Mouse (Mus musculus): ENCODE measurements around the gene Rapgef5. TPM values are rescaled to one million over a fixed set of nuclear protein-coding genes. Genes with fewer than 3 reads are reported as not detected.
A peak's percentile ranks its signal among the peaks of the same experiment; 100 is the strongest.

The Rapgef5 gene
- polyA plus RNA-seq, 1 experiment from 2014 or later, result 36.7 TPM

DNA sequence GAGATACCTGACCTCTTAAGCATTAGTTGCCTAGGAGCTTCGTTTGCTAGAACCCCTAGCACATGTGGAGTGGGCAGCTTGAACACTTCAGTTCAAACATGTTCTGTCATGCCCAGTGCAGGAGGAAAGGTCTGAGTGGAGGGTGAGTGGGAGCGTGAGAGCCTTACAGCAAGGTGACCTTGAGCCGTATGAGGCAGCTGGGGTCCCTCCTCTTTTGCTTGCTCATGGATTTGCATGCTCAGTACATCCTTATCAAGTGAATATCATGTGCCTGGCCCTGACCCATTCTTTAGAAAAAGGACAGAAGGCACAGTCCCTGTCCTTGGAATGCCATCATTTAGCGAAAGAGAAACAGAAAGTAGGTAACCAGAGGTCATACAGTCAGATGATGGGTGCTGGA lies 165.0 kb downstream of the Rapgef5 start:
- 76% methylated on average over 4 of the region's 4 CpGs for WGBS
- Histone ChIP-seq H3K27me3 (no peaks in the 10 kb centered on the region), H3K9ac (no peak overlapping the region), H3K4me2 (no peak overlapping the region), H3K36me3 (no peaks in the 10 kb centered on the region), H3K4me3 (no peak overlapping the region), H3K27ac (replicated peaks) (no peak overlapping the region), H3K9me3 (no peaks in the 10 kb centered on the region), H3K4me1 (replicated peaks) (peaks cover 19% of the 10 kb centered on the region)
- ATAC-seq (ENCODE audit: low FRiP score, low read depth), result no peak

- no peak for ATAC-seq (ENCODE audit: low FRiP score, low read depth)
- peaks cover 37% of the 10 kb centered on the region for H3K4me1 ChIP-seq (replicated peaks)
- H3K27me3 ChIP-seq, result no peaks in the 10 kb centered on the region
- H3K9ac ChIP-seq, result no peak overlapping the region
- H3K27ac ChIP-seq (replicated peaks), result no peak overlapping the region
- H3K4me3 ChIP-seq, result no peak overlapping the region
- H3K36me3 ChIP-seq, result no peaks in the 10 kb centered on the region
- no peaks in the 10 kb centered on the region for H3K9me3 ChIP-seq
- H3K4me2 ChIP-seq, result no peak overlapping the region
- WGBS, result 61% methylated on average over 2 of the region's 2 CpGs
Measured at GRCm38 (mm10) chr12:117683377-117683776, 167.1 kb downstream of the Rapgef5 start.

- Histone ChIP-seq H3K36me3 (no peaks in the 10 kb centered on the region), H3K4me2 (no peak overlapping the region), H3K4me3 (no peak overlapping the region), H3K27me3 (no peaks in the 10 kb centered on the region), H3K27ac (replicated peaks) (no peak overlapping the region; the same call in 1 of the 2 replicates), H3K9ac (no peak overlapping the region), H3K9me3 (no peaks in the 10 kb centered on the region), H3K4me1 (replicated peaks) (peaks cover 37% of the 10 kb centered on the region)
- no peak for ATAC-seq (ENCODE audit: low FRiP score, low read depth)
- WGBS, result 13% methylated on average over 3 of the region's 3 CpGs
Measured at GRCm38 (mm10) chr12:117683984-117684383, 167.7 kb downstream of the Rapgef5 start.

DNA sequence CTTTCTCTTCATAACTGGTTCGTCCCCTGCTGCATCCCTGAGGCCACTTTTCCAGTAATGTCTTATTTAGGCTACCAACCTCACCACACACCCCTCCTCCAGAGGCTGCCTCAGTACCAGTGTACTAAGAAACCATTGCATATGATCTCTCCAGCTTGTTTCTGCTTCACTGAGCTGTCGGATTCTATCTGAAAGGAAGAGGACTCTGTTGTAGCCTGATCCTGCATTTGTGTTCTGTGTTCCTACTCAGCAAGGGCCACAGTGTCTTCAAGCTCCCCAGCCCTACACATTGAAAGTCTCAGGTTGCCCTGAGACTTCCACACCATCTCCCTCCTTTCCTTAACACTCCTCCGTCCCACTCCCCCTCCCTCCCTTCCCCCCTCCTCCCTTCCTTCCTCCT lies 168.5 kb downstream of the Rapgef5 start:
- Histone ChIP-seq H3K27me3 (no peaks in the 10 kb centered on the region), H3K9ac (no peak overlapping the region), H3K4me1 (replicated peaks) (peaks cover 43% of the 10 kb centered on the region), H3K27ac (replicated peaks) (no peak overlapping the region), H3K4me3 (no peak overlapping the region), H3K4me2 (no peak overlapping the region), H3K9me3 (no peaks in the 10 kb centered on the region), H3K36me3 (no peaks in the 10 kb centered on the region)
- WGBS, result 23% methylated on average over 3 of the region's 3 CpGs
- ATAC-seq (ENCODE audit: low FRiP score, low read depth), result no peak

DNA sequence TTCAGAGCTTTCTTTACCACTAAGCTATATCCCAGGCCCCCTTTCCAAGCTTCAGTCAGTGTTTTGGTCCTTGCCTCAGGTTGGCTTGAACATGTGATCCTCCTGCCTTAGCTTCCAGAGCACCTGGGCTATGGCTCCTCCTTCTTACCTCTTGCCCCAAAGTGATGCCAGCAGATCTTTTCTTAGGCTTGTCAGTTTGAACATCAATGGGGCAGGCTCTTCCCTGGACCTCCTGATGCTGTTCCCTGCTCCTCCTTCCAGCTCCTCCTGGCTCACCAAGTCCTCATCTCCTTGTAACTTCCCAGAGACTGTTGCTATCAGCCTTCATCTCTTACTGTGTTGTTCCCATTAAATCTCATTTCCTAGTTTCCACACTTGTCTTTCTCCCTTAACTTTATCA lies 169.1 kb downstream of the Rapgef5 start:
- no peak for ATAC-seq (ENCODE audit: low FRiP score, low read depth)
- Histone ChIP-seq H3K9ac (no peak overlapping the region), H3K27ac (replicated peaks) (no peak overlapping the region), H3K27me3 (no peaks in the 10 kb centered on the region), H3K9me3 (no peaks in the 10 kb centered on the region), H3K36me3 (no peaks in the 10 kb centered on the region), H3K4me2 (no peak overlapping the region), H3K4me3 (no peak overlapping the region), H3K4me1 (replicated peaks) (peaks cover 47% of the 10 kb centered on the region)

DNA sequence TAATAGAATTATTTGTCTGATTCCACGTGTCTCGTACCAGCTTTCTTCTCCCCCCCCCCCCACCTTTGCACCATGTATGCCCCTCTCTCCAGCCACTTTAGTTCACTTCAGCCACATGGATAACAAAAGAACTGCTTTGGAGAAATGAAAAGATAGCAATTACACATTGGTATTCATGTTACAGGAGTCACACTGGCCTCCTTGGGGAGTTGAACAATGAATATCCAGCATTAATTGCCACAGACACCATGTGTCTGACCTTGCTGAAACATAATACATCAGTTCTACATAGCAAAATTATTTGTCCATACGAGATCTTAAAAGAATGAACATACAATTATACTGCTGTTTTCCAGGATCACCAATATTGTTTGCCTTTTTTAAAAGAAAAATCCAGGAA lies 170.5 kb downstream of the Rapgef5 start:
- ATAC-seq (ENCODE audit: low FRiP score, low read depth), result no peak
- Histone ChIP-seq H3K4me2 (no peak overlapping the region), H3K9ac (no peak overlapping the region), H3K4me3 (no peak overlapping the region), H3K27me3 (no peaks in the 10 kb centered on the region), H3K27ac (replicated peaks) (no peak overlapping the region), H3K9me3 (no peaks in the 10 kb centered on the region), H3K4me1 (replicated peaks) (peaks cover 57% of the 10 kb centered on the region), H3K36me3 (no peaks in the 10 kb centered on the region)
- 23% methylated on average over 3 of the region's 3 CpGs for WGBS

DNA sequence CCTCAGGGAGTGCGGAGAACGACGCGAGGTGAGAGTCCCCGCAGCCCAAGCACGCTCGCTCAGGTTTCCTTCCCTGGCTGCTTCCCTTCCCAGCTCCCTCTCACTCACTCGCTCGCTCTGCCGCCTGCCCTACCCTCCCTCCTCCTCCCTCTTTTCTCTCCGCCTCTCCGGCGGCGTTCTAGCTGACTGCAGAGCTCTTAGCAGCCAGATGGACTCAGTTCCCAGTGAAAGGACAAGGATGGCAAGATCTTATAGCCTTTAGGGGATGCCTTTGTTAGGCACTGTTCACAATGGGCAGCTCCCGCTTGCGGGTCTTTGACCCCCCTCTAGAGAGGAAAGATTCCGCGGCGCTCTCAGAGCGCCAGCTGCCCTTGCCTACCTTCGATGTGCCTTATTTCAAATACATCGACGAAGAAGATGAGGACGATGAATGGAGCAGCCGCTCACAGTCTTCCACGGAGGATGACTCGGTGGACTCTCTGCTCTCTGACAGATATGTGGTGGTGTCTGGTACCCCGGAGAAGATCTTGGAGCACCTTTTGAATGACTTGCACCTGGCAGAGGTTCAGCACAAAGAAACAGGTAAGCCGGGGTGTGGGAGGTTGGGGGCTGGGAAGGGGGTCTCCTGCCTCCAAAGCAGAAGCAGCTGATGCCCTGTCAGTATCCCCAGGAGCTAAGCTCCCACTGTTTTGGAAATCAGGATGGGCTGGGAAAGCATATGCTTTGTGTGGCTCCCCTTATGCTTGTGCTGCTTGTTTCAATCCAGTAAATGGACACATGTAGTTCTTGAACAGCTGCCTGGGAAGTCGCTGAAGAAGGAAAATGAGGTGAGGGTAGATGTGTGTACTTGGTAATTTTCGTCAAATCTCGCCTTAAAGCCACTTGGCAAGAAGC lies 172.6 kb downstream of the Rapgef5 start:
- 4% methylated on average over 32 of the region's 32 CpGs for WGBS
- peaks cover 71% of the 10 kb centered on the region for H3K4me1 ChIP-seq (replicated peaks)
- H3K4me2 ChIP-seq, result peak overlapping the region; percentile 55
- peak overlapping the region; percentile 51 for H3K4me3 ChIP-seq
- peak overlapping the region; percentile 73 for H3K9ac ChIP-seq
- no peaks in the 10 kb centered on the region for H3K9me3 ChIP-seq
- peak overlapping the region; percentile 94 for H3K27ac ChIP-seq (replicated peaks)
- H3K36me3 ChIP-seq, result no peaks in the 10 kb centered on the region
- ATAC-seq (ENCODE audit: low FRiP score, low read depth), result peak; percentile 93
- H3K27me3 ChIP-seq, result no peaks in the 10 kb centered on the region

DNA sequence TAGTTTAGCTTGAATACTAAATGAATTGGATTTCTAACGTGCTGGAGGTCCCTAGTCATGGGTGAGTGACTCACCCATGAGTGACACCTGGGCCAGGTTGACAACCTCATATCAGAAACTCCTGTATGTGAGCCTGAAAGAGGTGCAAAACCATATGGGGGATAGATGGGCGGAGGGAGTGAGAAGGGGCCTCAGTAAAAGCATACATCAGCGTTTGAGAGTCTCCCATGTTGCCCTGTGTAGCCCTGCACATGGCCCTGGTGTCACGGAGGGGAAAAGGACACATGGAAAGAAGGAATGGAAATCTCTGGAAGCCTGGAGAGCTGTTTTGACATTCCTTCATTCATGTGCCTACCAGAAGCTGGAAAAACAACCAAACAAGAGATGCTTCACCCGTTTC lies 175.1 kb downstream of the Rapgef5 start:
- ATAC-seq (ENCODE audit: low FRiP score, low read depth), result no peak
- H3K9ac ChIP-seq, result peak overlapping the region; percentile 1; the same call in 1 of the 2 replicates
- H3K9me3 ChIP-seq, result no peaks in the 10 kb centered on the region
- peak overlapping the region; percentile 46; the same call in 1 of the 2 replicates for H3K27ac ChIP-seq (replicated peaks)
- H3K27me3 ChIP-seq, result no peaks in the 10 kb centered on the region
- no peaks in the 10 kb centered on the region for H3K36me3 ChIP-seq
- H3K4me1 ChIP-seq (replicated peaks), result peaks cover 68% of the 10 kb centered on the region
- peak overlapping the region; percentile 55 for H3K4me2 ChIP-seq
- 57% methylated on average over 5 of the region's 5 CpGs for WGBS
- H3K4me3 ChIP-seq, result peak overlapping the region; percentile 51

DNA sequence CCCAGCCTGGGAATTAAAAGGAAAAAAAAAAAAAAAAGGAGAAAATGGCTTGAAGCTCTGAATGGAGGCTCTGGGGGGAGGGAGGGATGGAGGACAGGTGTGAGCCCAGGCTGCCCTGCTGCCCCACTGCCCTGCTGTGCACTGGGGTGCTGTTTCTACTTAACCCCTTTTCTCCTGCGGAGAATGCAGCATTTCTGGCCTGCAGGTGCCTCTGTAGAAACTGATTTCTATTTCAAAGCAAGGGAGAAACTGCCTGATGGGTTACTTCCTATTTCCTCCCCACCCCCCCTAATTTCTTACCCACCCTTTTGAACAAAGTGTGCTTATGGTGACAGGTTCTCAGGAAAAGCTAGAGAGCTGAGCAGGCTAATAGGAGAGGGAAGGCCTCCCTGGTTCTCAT lies 176.5 kb downstream of the Rapgef5 start:
- H3K27ac ChIP-seq (replicated peaks), result no peak overlapping the region
- H3K9me3 ChIP-seq, result no peaks in the 10 kb centered on the region
- H3K9ac ChIP-seq, result no peak overlapping the region; the same call in 1 of the 2 replicates
- H3K36me3 ChIP-seq, result no peaks in the 10 kb centered on the region
- H3K27me3 ChIP-seq, result no peaks in the 10 kb centered on the region
- H3K4me2 ChIP-seq, result peak overlapping the region; percentile 55
- peak overlapping the region; percentile 25 for H3K4me3 ChIP-seq
- peaks cover 55% of the 10 kb centered on the region for H3K4me1 ChIP-seq (replicated peaks)
- WGBS, result 50% methylated on average over 1 of the region's 1 CpGs
- no peak for ATAC-seq (ENCODE audit: low FRiP score, low read depth)

DNA sequence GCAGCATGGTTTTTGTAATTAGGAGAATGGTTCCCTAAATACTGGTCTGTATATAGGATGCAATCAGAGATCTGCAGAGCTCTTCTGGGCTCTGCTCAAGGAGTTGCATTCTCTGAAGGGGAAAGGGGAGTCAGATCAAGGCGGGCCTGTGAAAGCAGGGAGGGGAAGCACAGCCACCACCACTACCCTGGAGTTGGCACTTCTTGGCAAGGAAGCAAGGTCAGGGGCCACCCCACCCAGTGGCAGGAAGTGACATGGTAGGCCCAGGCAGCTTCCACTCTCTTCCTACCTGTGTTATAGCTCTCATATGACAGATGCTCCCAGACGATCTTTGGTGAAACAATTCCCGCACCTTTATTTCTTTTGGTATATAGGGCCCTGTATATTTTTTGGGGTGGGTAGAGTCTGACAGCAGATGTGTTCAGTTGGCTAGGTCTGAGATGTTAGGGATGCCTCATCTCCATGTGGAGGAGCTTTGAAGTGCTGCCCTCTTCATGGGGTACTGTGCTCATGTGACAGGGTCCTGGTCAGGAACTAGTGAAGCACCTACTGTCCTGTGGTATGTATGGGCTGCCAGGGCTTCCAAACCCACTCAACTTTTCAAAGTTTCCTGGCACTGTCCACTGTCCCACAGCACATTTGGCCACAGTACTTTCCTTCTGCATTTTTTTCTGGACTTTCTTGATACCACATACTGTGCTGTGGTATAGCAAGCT lies 183.8 kb downstream of the Rapgef5 start:
- no peak overlapping the region for H3K9ac ChIP-seq
- H3K27me3 ChIP-seq, result no peaks in the 10 kb centered on the region
- H3K27ac ChIP-seq (replicated peaks), result 0 out of 2 replicates have a peak overlapping the region, but pooled peaks have one; percentile 11
- peak; percentile 59; the same call in 1 of the 2 replicates for ATAC-seq (ENCODE audit: low FRiP score, low read depth)
- no peak overlapping the region for H3K4me2 ChIP-seq
- no peak overlapping the region for H3K4me3 ChIP-seq
- H3K36me3 ChIP-seq, result no peaks in the 10 kb centered on the region
- 90% methylated on average over 3 of the region's 3 CpGs for WGBS
- no peaks in the 10 kb centered on the region for H3K9me3 ChIP-seq
- H3K4me1 ChIP-seq (replicated peaks), result peaks cover 56% of the 10 kb centered on the region

DNA sequence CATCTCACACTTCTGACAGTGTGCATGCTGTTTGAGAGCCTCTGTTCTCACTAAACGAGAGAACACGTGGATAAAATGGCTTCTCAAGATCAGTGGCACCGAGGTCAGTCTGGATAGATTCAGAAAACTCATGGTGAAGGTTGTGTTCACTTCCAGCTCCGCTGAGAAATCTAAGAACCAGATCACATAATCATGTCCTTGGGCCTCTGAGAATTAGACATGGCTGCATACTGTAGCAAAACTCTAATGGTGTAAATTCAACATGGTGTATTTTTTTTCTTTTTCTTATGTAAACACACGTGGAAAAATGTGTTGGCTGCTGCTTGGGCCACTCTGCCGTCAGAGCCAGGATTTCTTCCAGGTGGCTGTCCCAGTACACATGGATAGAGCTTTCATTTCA lies 184.6 kb downstream of the Rapgef5 start:
- no peak overlapping the region for H3K9ac ChIP-seq
- no peaks in the 10 kb centered on the region for H3K36me3 ChIP-seq
- no peak overlapping the region for H3K4me3 ChIP-seq
- no peak overlapping the region for H3K4me2 ChIP-seq
- H3K27me3 ChIP-seq, result no peaks in the 10 kb centered on the region
- WGBS, result 79% methylated on average over 6 of the region's 6 CpGs
- no peak overlapping the region for H3K27ac ChIP-seq (replicated peaks)
- H3K4me1 ChIP-seq (replicated peaks), result peaks cover 56% of the 10 kb centered on the region
- ATAC-seq (ENCODE audit: low FRiP score, low read depth), result no peak
- H3K9me3 ChIP-seq, result no peaks in the 10 kb centered on the region

DNA sequence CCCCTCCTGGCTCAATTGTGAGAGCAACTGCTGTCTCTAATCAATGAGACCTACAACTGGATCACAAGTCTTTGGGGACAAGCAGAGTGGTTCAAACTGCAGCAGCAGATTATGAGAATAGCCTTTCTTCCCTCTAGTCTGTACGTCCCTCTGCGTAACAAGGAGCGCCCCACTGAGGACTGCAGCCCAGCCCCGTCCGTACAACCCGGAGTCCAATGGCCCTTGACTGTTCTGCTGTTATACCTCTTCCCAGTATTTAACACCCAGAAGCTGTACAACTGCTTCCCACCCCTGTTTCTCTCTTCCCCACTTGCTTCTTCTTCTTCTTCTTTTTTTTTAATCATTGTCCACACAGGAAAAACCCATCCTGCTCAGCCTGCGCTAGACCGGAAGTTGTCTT lies 186.0 kb downstream of the Rapgef5 start:
- H3K9ac ChIP-seq, result no peak overlapping the region
- 87% methylated on average over 8 of the region's 8 CpGs for WGBS
- no peak for ATAC-seq (ENCODE audit: low FRiP score, low read depth)

More for the DNA sequence above, 186.0 kb downstream of the Rapgef5 start:
- Histone ChIP-seq H3K4me2 (no peak overlapping the region), H3K27me3 (no peaks in the 10 kb centered on the region), H3K4me3 (no peak overlapping the region), H3K36me3 (no peaks in the 10 kb centered on the region), H3K27ac (replicated peaks) (no peak overlapping the region), H3K4me1 (replicated peaks) (peaks cover 52% of the 10 kb centered on the region), H3K9me3 (no peaks in the 10 kb centered on the region)
